Mouse (Mus musculus) heart, embryonic 12.5 days (tissue): Measurements from ENCODE around the gene Serpina3i. TPM values are rescaled to one million over a fixed set of nuclear protein-coding genes. Genes with fewer than 3 reads are reported as not detected.
"Not testable (repeated sequence)": the region's sequence is repeated elsewhere in the genome, so short reads cannot be mapped to it uniquely, and the experiment has no call there.

ENCODE experiments used
- ATAC-seq: fragments of 200-750 bp; cut with Nextera tagmentation; 2 replicates; pipeline ENCODE4 v1.8.0; 2017; ENCODE audit warnings: moderate TSS enrichment, moderate library complexity; ENCODE audit not compliant: insufficient number of reproducible peaks, low FRiP score
- H3K27ac ChIP-seq: fragments of 300-500 bp; sonication (generic); 2 replicates; pipeline ENCODE4 v1.5.1; 2016; ENCODE audit warnings: mild to moderate bottlenecking, moderate library complexity; ENCODE audit not compliant: poor library complexity, severe bottlenecking
- H3K27me3 ChIP-seq: fragments of 300-500 bp; sonication (generic); replicated peaks from 2 replicates; pipeline ENCODE4 v1.6.1; 2016; ENCODE audit warnings: mild to moderate bottlenecking, moderate library complexity
- H3K36me3 ChIP-seq: fragments of 300-500 bp; sonication (generic); 2 replicates; pipeline ENCODE4 v1.6.1; 2016; ENCODE audit warnings: mild to moderate bottlenecking, moderate library complexity
- H3K4me1 ChIP-seq: fragments of 300-500 bp; sonication (generic); replicated peaks from 2 replicates; pipeline ENCODE4 v1.6.1; 2016; ENCODE audit warnings: mild to moderate bottlenecking
- H3K4me2 ChIP-seq: fragments of 300-500 bp; sonication (generic); 2 replicates; pipeline ENCODE4 v1.6.1; 2016; ENCODE audit warnings: mild to moderate bottlenecking, moderate library complexity
- H3K4me3 ChIP-seq: fragments of 300-500 bp; sonication (generic); 2 replicates; pipeline ENCODE4 v1.5.1; 2016; ENCODE audit warnings: mild to moderate bottlenecking
- H3K9ac ChIP-seq: fragments of 300-500 bp; sonication (generic); 2 replicates; pipeline ENCODE4 v1.6.1; 2016; ENCODE audit warnings: mild to moderate bottlenecking, moderate library complexity
- H3K9me3 ChIP-seq: fragments of 300-500 bp; sonication (generic); replicated peaks from 2 replicates; pipeline ENCODE4 v1.6.1; 2016; ENCODE audit warnings: mild to moderate bottlenecking, moderate library complexity
- WGBS: fragments of 180-500 bp; shearing (Covaris S2); methylation state at CpG from one replicate; pipeline ENCODE4 v1.1.7; 2016; 5-methylcytosine and 5-hydroxymethylcytosine counted together
- polyA plus RNA-seq: library from polyadenylated mRNA; unstranded; fragments of >200 nt; fragmentation: Nextera tagmentation; extraction: Ambion mirVana; gene quantifications from 2 replicates; pipeline ENCODE4 v1.2.1, GENCODE M21; 2016

The Serpina3i gene
- 0.12 and 0.32 TPM in 2 replicates for polyA plus RNA-seq

GRCm38 (mm10) chr12:104262863-104263262, at the start of gene Serpina3i:
Serpina3i (plus strand) TSS chr12:104263122.
- Histone ChIP-seq H3K9me3 (no peaks in the 10 kb centered on the region), H3K27me3 (no peaks in the 10 kb centered on the region), H3K27ac (no peak within 1 kb of the TSS), H3K36me3 (no peaks in the 10 kb centered on the region), H3K9ac (no peak within 1 kb of the TSS), H3K4me1 (peaks cover 13% of the 10 kb centered on the region; the same call in 1 of the 2 replicates), H3K4me3 (no peak within 1 kb of the TSS), H3K4me2 (no peak within 1 kb of the TSS)
- no peak for ATAC-seq

GRCm38 (mm10) chr12:104213689-104214444, 49.1 kb upstream of the Serpina3i start:
- H3K27me3 ChIP-seq: 0 out of 2 replicates have a peak, but pooled peaks cover 5% of the 10 kb centered on the region

GRCm38 (mm10) chr12:104214445-104214753, 48.5 kb upstream of the Serpina3i start, which contains the start of gene Serpina3f:
Serpina3f (plus strand) TSS chr12:104214544.
- no peaks in the 10 kb centered on the region for H3K36me3 ChIP-seq
- H3K4me1 ChIP-seq: no peaks in the 10 kb centered on the region
- 0 out of 2 replicates have a peak, but pooled peaks cover 5% of the 10 kb centered on the region for H3K27me3 ChIP-seq
- no peak within 1 kb of the TSS for H3K4me2 ChIP-seq
- WGBS: 75% methylated on average over 1 of the region's 1 CpGs
- no peak for ATAC-seq
- H3K27ac ChIP-seq: no peak within 1 kb of the TSS
- H3K9ac ChIP-seq: no peak within 1 kb of the TSS
- H3K9me3 ChIP-seq: no peaks in the 10 kb centered on the region
- no peak within 1 kb of the TSS for H3K4me3 ChIP-seq

More at GRCm38 (mm10) chr12:104213689-104214444, 49.1 kb upstream of the Serpina3i start:
- Histone ChIP-seq H3K9ac (no peak overlapping the region), H3K36me3 (no peaks in the 10 kb centered on the region), H3K4me2 (no peak overlapping the region), H3K9me3 (no peaks in the 10 kb centered on the region), H3K4me3 (no peak overlapping the region), H3K4me1 (no peaks in the 10 kb centered on the region), H3K27ac (no peak overlapping the region)
- no peak for ATAC-seq
- WGBS: 61% methylated on average over 2 of the region's 2 CpGs

- H3K27ac ChIP-seq: no peak overlapping the region
- no peaks in the 10 kb centered on the region for H3K36me3 ChIP-seq
- H3K9ac ChIP-seq: no peak overlapping the region
- WGBS: 52% methylated on average over 1 of the region's 1 CpGs
- ATAC-seq: no peak
- H3K4me3 ChIP-seq: no peak overlapping the region
- H3K9me3 ChIP-seq: no peaks in the 10 kb centered on the region
- H3K4me1 ChIP-seq: no peaks in the 10 kb centered on the region
- 0 out of 2 replicates have a peak, but pooled peaks cover 5% of the 10 kb centered on the region for H3K27me3 ChIP-seq
- H3K4me2 ChIP-seq: no peak overlapping the region
Observed at GRCm38 (mm10) chr12:104215249-104215648, 47.7 kb upstream of the Serpina3i start.

GRCm38 (mm10) chr12:104221616-104222015, 41.3 kb upstream of the Serpina3i start:
- Histone ChIP-seq H3K27me3 (0 out of 2 replicates have a peak, but pooled peaks cover 1% of the 10 kb centered on the region), H3K4me2 (no peak overlapping the region), H3K36me3 (no peaks in the 10 kb centered on the region), H3K9ac (no peak overlapping the region), H3K4me3 (no peak overlapping the region), H3K9me3 (no peaks in the 10 kb centered on the region), H3K27ac (no peak overlapping the region), H3K4me1 (0 out of 2 replicates have a peak, but pooled peaks cover 2% of the 10 kb centered on the region)
- ATAC-seq: no peak
- WGBS: 69% methylated on average over 1 of the region's 1 CpGs

- H3K27ac ChIP-seq: no peak overlapping the region
- no peaks in the 10 kb centered on the region for H3K9me3 ChIP-seq
- H3K36me3 ChIP-seq: no peaks in the 10 kb centered on the region
- no peak overlapping the region for H3K9ac ChIP-seq
- H3K4me3 ChIP-seq: no peak overlapping the region
- H3K4me2 ChIP-seq: no peak overlapping the region
- 0 out of 2 replicates have a peak, but pooled peaks cover 2% of the 10 kb centered on the region for H3K4me1 ChIP-seq
- ATAC-seq: no peak
- WGBS: 41% methylated on average over 1 of the region's 1 CpGs
- no peaks in the 10 kb centered on the region for H3K27me3 ChIP-seq
Observed at GRCm38 (mm10) chr12:104223690-104224089, 39.2 kb upstream of the Serpina3i start.

- Histone ChIP-seq H3K27me3 (no peaks in the 10 kb centered on the region), H3K9me3 (no peaks in the 10 kb centered on the region), H3K27ac (no peak overlapping the region), H3K4me3 (no peak overlapping the region), H3K9ac (no peak overlapping the region), H3K36me3 (no peaks in the 10 kb centered on the region), H3K4me2 (no peak overlapping the region), H3K4me1 (0 out of 2 replicates have a peak, but pooled peaks cover 2% of the 10 kb centered on the region)
- ATAC-seq: no peak
- 59% methylated on average over 7 of the region's 7 CpGs for WGBS
Observed at GRCm38 (mm10) chr12:104224598-104225300, 38.2 kb upstream of the Serpina3i start.

GRCm38 (mm10) chr12:104230762-104231161, 32.2 kb upstream of the Serpina3i start:
- Histone ChIP-seq H3K4me3 (no peak overlapping the region), H3K9ac (no peak overlapping the region), H3K9me3 (no peaks in the 10 kb centered on the region), H3K36me3 (no peaks in the 10 kb centered on the region), H3K4me1 (no peaks in the 10 kb centered on the region), H3K27ac (no peak overlapping the region), H3K27me3 (no peaks in the 10 kb centered on the region), H3K4me2 (no peak overlapping the region)
- ATAC-seq: no peak
- WGBS: 59% methylated on average over 2 of the region's 2 CpGs

- Histone ChIP-seq H3K4me2 (no peak within 1 kb of the TSS), H3K9ac (no peak within 1 kb of the TSS), H3K27ac (no peak within 1 kb of the TSS), H3K36me3 (no peaks in the 10 kb centered on the region), H3K9me3 (no peaks in the 10 kb centered on the region), H3K27me3 (no peaks in the 10 kb centered on the region), H3K4me1 (0 out of 2 replicates have a peak, but pooled peaks cover 5% of the 10 kb centered on the region), H3K4me3 (no peak within 1 kb of the TSS)
- ATAC-seq: no peak
- WGBS: 50% methylated on average over 5 of the region's 5 CpGs
Observed at GRCm38 (mm10) chr12:104235915-104236314, 27.0 kb upstream of the Serpina3i start, which contains the start of gene Serpina3g. Serpina3g (plus strand) TSS chr12:104236245.

- not testable (repeated sequence) for H3K4me3 ChIP-seq, H3K36me3 ChIP-seq, H3K9me3 ChIP-seq, H3K4me2 ChIP-seq, H3K27ac ChIP-seq, H3K4me1 ChIP-seq, ATAC-seq, H3K9ac ChIP-seq, H3K27me3 ChIP-seq
- WGBS: 77% methylated on average over 1 of the region's 1 CpGs
Observed at GRCm38 (mm10) chr12:104238048-104238447, 24.9 kb upstream of the Serpina3i start.

- no peaks in the 10 kb centered on the region for H3K9me3 ChIP-seq
- no peaks in the 10 kb centered on the region for H3K36me3 ChIP-seq
- 0 out of 2 replicates have a peak, but pooled peaks cover 2% of the 10 kb centered on the region for H3K4me1 ChIP-seq
- no peak overlapping the region for H3K4me2 ChIP-seq
- ATAC-seq: no peak
- H3K27me3 ChIP-seq: no peaks in the 10 kb centered on the region
- H3K4me3 ChIP-seq: no peak overlapping the region
- no peak overlapping the region for H3K9ac ChIP-seq
- H3K27ac ChIP-seq: no peak overlapping the region
Observed at GRCm38 (mm10) chr12:104243307-104243706, 19.6 kb upstream of the Serpina3i start.
